Mouse (Mus musculus) kidney, adult 2 months (tissue): ENCODE measurements around the gene Cygb. TPM values are rescaled to one million over a fixed set of nuclear protein-coding genes. Genes with fewer than 3 reads are reported as not detected.

Experiments used
- DNase-seq: peaks from one replicate; pipeline ENCODE4 v3.0.0; 2021
- H3K27ac ChIP-seq: fragments of 200-500 bp; 2 replicates; pipeline ENCODE4 v1.5.1; 2012; ENCODE audit warnings: low read depth, low read length, control low read depth, inconsistent platforms; ENCODE audit not compliant: insufficient read depth
- H3K27me3 ChIP-seq: fragments of 200-500 bp; replicated peaks from 2 replicates; pipeline ENCODE4 v1.6.1; 2012; ENCODE audit warnings: mild to moderate bottlenecking, moderate library complexity, low read length, inconsistent platforms; ENCODE audit not compliant: control insufficient read depth, insufficient read depth
- H3K36me3 ChIP-seq: fragments of 200-500 bp; 2 replicates; pipeline ENCODE4 v1.6.1; 2012; ENCODE audit warnings: mild to moderate bottlenecking, moderate library complexity, low read length, inconsistent platforms; ENCODE audit not compliant: control insufficient read depth, insufficient read depth
- H3K4me1 ChIP-seq: fragments of 200-500 bp; 2 replicates; pipeline ENCODE4 v1.6.1; 2011; ENCODE audit warnings: low read length; ENCODE audit not compliant: control insufficient read depth, insufficient read depth
- H3K4me3 ChIP-seq: fragments of 200-500 bp; 2 replicates; pipeline ENCODE4 v1.5.1; 2011; ENCODE audit warnings: mild to moderate bottlenecking, low read depth, low read length, control low read depth; ENCODE audit not compliant: insufficient read depth
- CTCF ChIP-seq: fragments of 200-500 bp; conservative IDR thresholded peaks from 2 replicates; pipeline ENCODE4 v1.5.1; 2011; ENCODE audit warnings: low read depth, mild to moderate bottlenecking, control low read depth, low read length, moderate library complexity, mixed read lengths; ENCODE audit not compliant: insufficient read depth, insufficient read length
- POLR2A ChIP-seq: fragments of 200-500 bp; IDR thresholded peaks from one replicate; pipeline ENCODE4 v1.6.1; 2011; ENCODE audit warnings: low read depth, low read length, control low read depth
- WGBS: fragments of 180-500 bp; shearing (Covaris S2); methylation state at CpG from one replicate; pipeline ENCODE4 v1.1.7; 2018; 5-methylcytosine and 5-hydroxymethylcytosine counted together
- polyA plus RNA-seq: library from polyadenylated mRNA; depleted of rRNA; stranded (reverse); fragments of >200 nt; gene quantifications from 2 replicates; pipeline ENCODE4 v1.2.3, GENCODE M21; 2012

Gene Cygb
- polyA plus RNA-seq, 1 experiment: 16.2 TPM

GRCm38 (mm10) chr11:116674616-116675379 is 20.7 kb upstream of the Cygb start:
- H3K36me3 ChIP-seq: peaks cover 21% of the 10 kb centered on the region; the same call in 1 of the 2 replicates
- DNase-seq: peak; percentile 97
- H3K4me1 ChIP-seq: peaks cover 38% of the 10 kb centered on the region
- TF ChIP-seq CTCF (no peak), POLR2A (no peak)
- 24% methylated on average over 7 of the region's 7 CpGs for WGBS
- peak overlapping the region; percentile 97 for H3K27ac ChIP-seq
- no peaks in the 10 kb centered on the region for H3K27me3 ChIP-seq
- H3K4me3 ChIP-seq: no peak overlapping the region

GRCm38 (mm10) chr11:116673410-116673809 is 19.3 kb upstream of the Cygb start:
- H3K4me1 ChIP-seq: peaks cover 35% of the 10 kb centered on the region
- H3K36me3 ChIP-seq: peaks cover 21% of the 10 kb centered on the region; the same call in 1 of the 2 replicates
- no peaks in the 10 kb centered on the region for H3K27me3 ChIP-seq
- peak overlapping the region; percentile 97 for H3K27ac ChIP-seq
- DNase-seq: peak; percentile 53
- TF ChIP-seq CTCF (no peak), POLR2A (no peak)
- H3K4me3 ChIP-seq: no peak overlapping the region
- WGBS: 64% methylated on average over 2 of the region's 2 CpGs

GRCm38 (mm10) chr11:116672595-116672994 is 18.5 kb upstream of the Cygb start:
- peak overlapping the region; percentile 97 for H3K27ac ChIP-seq

GRCm38 (mm10) chr11:116671845-116672434 is 17.8 kb upstream of the Cygb start:
- DNase-seq: no peak
- Histone ChIP-seq H3K36me3 (peaks cover 18% of the 10 kb centered on the region; the same call in 1 of the 2 replicates), H3K27me3 (no peaks in the 10 kb centered on the region), H3K4me1 (peaks cover 37% of the 10 kb centered on the region), H3K4me3 (peak overlapping the region; percentile 88), H3K27ac (peak overlapping the region; percentile 97)
- TF ChIP-seq POLR2A: no peak
- no peak for TF ChIP-seq CTCF
- WGBS: under 1% methylated on average over 24 of the region's 24 CpGs

More at GRCm38 (mm10) chr11:116672595-116672994, 18.5 kb upstream of the Cygb start:
- no peaks in the 10 kb centered on the region for H3K27me3 ChIP-seq
- peaks cover 39% of the 10 kb centered on the region for H3K4me1 ChIP-seq
- 13% methylated on average over 7 of the region's 7 CpGs for WGBS
- no peak for TF ChIP-seq CTCF
- TF ChIP-seq POLR2A: no peak
- H3K4me3 ChIP-seq: peak overlapping the region; percentile 88; the same call in 1 of the 2 replicates
- DNase-seq: no peak
- H3K36me3 ChIP-seq: peaks cover 20% of the 10 kb centered on the region; the same call in 1 of the 2 replicates

- TF ChIP-seq CTCF: peak; percentile 72
- peak; percentile 94 for TF ChIP-seq POLR2A
- H3K4me3 ChIP-seq: peak overlapping the region; percentile 88
- WGBS: 1% methylated on average over 45 of the region's 45 CpGs
- peaks cover 31% of the 10 kb centered on the region for H3K4me1 ChIP-seq
- DNase-seq: peak; percentile 100
- no peaks in the 10 kb centered on the region for H3K27me3 ChIP-seq
- peaks cover 13% of the 10 kb centered on the region; the same call in 1 of the 2 replicates for H3K36me3 ChIP-seq
- H3K27ac ChIP-seq: peak overlapping the region; percentile 97
Observed at GRCm38 (mm10) chr11:116671112-116671844, 17.2 kb upstream of the Cygb start.

- no peak overlapping the region for H3K4me3 ChIP-seq
- H3K27me3 ChIP-seq: no peaks in the 10 kb centered on the region
- peaks cover 24% of the 10 kb centered on the region; the same call in 1 of the 2 replicates for H3K4me1 ChIP-seq
- no peak for DNase-seq
- 82% methylated on average over 7 of the region's 7 CpGs for WGBS
- no peak overlapping the region for H3K27ac ChIP-seq
- no peak for TF ChIP-seq POLR2A
- no peak for TF ChIP-seq CTCF
- peaks cover 8% of the 10 kb centered on the region; the same call in 1 of the 2 replicates for H3K36me3 ChIP-seq
Observed at GRCm38 (mm10) chr11:116670386-116670785, 16.3 kb upstream of the Cygb start.
